Mouse (Mus musculus): Measurements from ENCODE around the gene Opcml.

DNA sequence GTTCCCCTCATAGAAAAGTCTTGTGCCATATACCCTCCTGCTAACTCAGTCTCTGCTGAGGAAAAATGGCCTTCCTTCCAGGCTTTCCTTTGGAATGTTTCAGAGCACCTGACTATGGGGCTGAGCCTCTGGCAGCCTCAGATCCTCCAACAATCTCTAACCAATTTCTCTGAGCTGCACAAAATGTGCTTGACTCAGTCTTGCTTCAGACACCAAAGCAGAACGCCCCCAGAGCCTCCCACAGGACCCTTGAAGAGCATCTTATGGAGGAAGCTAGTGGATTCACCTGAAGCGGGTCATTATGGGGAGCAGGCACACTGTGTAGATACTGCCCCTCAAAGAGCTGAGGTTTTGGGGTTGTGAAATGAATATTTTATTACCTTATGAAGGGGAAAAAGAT, 386.5 kb downstream of the Opcml start:
- TF ChIP-seq POLR2A (IDR thresholded peaks at IDR 0.05; ENCODE audit: low read depth, low read length) (no peak), CTCF (IDR thresholded peaks at IDR 0.05; ENCODE audit: extremely low read depth, insufficient read length, insufficient replicate concordance, low read depth, low read length) (no peak)

All from small intestine, adult 2 months (tissue).